Mouse (Mus musculus) forebrain, embryonic 14.5 days (tissue): ENCODE data around the gene 1700025G04Rik. TPM values are rescaled to one million over a fixed set of nuclear protein-coding genes. Genes with fewer than 3 reads are reported as not detected.
A peak's percentile ranks its signal among the peaks of the same experiment; 100 is the strongest.

Source experiments
- ATAC-seq: fragments of 200-750 bp; cut with Nextera tagmentation; 2 replicates; pipeline ENCODE4 v1.8.0; 2017; ENCODE audit warnings: mild to moderate bottlenecking, moderate library complexity
- DNase-seq: peaks from one replicate; pipeline ENCODE4 v3.0.0-alpha.2; 2015; ENCODE audit warnings: low spot score
- H3K27ac ChIP-seq: fragments of 300-500 bp; sonication (generic); 2 replicates; pipeline ENCODE4 v1.5.1; 2014; ENCODE audit warnings: low read depth, mild to moderate bottlenecking, control low read depth, low read length, moderate library complexity
- H3K27me3 ChIP-seq: fragments of 300-500 bp; sonication (generic); replicated peaks from 2 replicates; pipeline ENCODE4 v1.6.1; 2014; ENCODE audit warnings: low read length, control low read depth, mixed read lengths; ENCODE audit not compliant: control insufficient read depth, insufficient read depth
- H3K36me3 ChIP-seq: fragments of 300-500 bp; sonication (generic); 2 replicates; pipeline ENCODE4 v1.6.1; 2014; ENCODE audit warnings: low read length, control low read depth; ENCODE audit not compliant: control insufficient read depth, insufficient read depth
- H3K4me1 ChIP-seq: fragments of 300-500 bp; sonication (generic); 2 replicates; pipeline ENCODE4 v1.6.1; 2014; ENCODE audit warnings: antibody characterized with exemption, low read length, control low read depth; ENCODE audit not compliant: control insufficient read depth, insufficient read depth
- H3K4me2 ChIP-seq: fragments of 300-500 bp; sonication (generic); 2 replicates; pipeline ENCODE4 v1.6.1; 2014; ENCODE audit warnings: mild to moderate bottlenecking, control low read depth, low read length
- H3K4me3 ChIP-seq: fragments of 300-500 bp; sonication (generic); 2 replicates; pipeline ENCODE4 v1.5.1; 2014; ENCODE audit warnings: low read depth, low read length, control low read depth
- H3K9ac ChIP-seq: fragments of 300-500 bp; sonication (generic); 2 replicates; pipeline ENCODE4 v1.6.1; 2014; ENCODE audit warnings: mild to moderate bottlenecking, low read length, control low read depth, moderate library complexity
- H3K9me3 ChIP-seq: fragments of 300-500 bp; sonication (generic); replicated peaks from 2 replicates; pipeline ENCODE4 v1.6.1; 2016; ENCODE audit warnings: low read length, control low read depth, mixed read lengths; ENCODE audit not compliant: control insufficient read depth
- WGBS: fragments of 180-500 bp; shearing (Covaris S2); extraction: QIAGEN DNeasy Blood & Tissue Kit; methylation state at CpG from one replicate; pipeline ENCODE4 v1.1.7; 2014; 5-methylcytosine and 5-hydroxymethylcytosine counted together
- polyA plus RNA-seq: library from polyadenylated mRNA; unstranded; fragments of >200 nt; fragmentation: Nextera tagmentation; extraction: Ambion mirVana; gene quantifications from 2 replicates; pipeline ENCODE4 v1.2.1, GENCODE M21; 2014

Gene 1700025G04Rik
- polyA plus RNA-seq, 1 experiment from 2014 or later, result 25.3 TPM

DNA sequence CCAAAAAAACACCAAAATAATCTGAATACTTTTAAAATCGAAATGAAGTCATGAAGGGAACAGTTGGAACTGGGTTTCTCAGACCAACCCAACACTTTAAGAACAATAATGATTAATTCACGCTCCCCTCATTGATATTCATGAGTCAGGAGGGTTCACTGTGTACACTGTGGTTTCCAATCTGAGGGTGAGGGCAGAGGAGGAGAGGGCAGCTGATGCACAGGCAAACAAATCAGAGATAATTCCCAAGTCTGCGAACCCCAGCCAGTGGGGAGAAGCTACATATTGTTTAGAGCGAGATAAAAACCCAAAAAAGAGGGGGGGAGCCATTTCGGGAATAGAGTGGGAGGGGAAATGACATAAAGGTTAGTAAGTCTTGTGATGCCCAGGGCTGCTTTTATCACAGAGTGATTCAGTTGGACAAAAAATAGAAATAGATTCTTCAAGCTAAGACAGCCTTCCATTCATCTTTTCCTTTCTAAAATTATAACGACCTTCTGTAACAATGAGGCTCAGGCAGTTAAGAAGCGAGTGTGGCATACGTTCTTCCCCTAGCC, 146.2 kb downstream of the 1700025G04Rik start:
- 0 out of 2 replicates have a peak overlapping the region, but pooled peaks have one; percentile 55 for H3K27ac ChIP-seq
- no peak overlapping the region for H3K4me2 ChIP-seq
- peaks cover 31% of the 10 kb centered on the region for H3K4me1 ChIP-seq
- DNase-seq, result no peak
- H3K27me3 ChIP-seq, result no peaks in the 10 kb centered on the region
- WGBS, result 16% methylated on average over 8 of the region's 8 CpGs
- no peak overlapping the region for H3K4me3 ChIP-seq
- peak; percentile 57 for ATAC-seq
- H3K9me3 ChIP-seq, result no peaks in the 10 kb centered on the region
- no peaks in the 10 kb centered on the region for H3K36me3 ChIP-seq
- no peak overlapping the region for H3K9ac ChIP-seq

DNA sequence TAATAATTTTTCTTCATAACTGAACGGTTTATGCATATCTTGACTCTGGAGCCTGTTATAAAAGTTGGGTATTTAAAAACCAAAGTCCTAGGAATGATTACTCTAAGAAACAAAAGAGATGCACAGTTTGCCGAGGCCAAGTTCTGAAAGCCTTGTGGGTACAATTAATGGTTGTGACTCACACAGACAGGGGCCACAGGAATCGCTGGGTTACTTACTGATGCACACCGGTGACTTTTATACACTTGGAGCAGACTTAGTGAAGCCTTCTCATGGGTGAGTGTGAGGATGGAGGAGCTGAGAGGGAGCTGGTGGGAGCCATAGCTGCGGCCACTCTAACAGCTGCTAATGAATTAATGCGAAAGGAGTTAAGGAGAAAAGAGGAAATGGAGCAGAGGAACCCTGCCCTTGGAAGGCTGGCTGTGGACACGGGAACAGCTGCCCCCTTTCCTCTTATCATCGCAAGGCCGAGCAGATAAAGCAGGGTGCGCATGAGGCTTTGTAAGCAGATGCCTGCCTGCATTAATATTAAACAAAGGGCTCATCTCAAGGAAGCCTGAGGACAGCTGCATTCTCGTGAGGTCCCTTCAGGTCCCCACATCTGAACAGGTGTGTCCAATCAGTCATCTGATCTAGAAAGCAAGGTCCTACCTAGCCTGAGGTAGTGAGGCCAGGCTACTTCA, 146.8 kb downstream of the 1700025G04Rik start:
- Histone ChIP-seq H3K4me3 (no peak overlapping the region), H3K4me1 (peaks cover 31% of the 10 kb centered on the region), H3K27me3 (no peaks in the 10 kb centered on the region), H3K9ac (no peak overlapping the region), H3K9me3 (no peaks in the 10 kb centered on the region), H3K36me3 (no peaks in the 10 kb centered on the region), H3K4me2 (no peak overlapping the region), H3K27ac (no peak overlapping the region)
- DNase-seq, result peak; percentile 36
- peak; percentile 42 for ATAC-seq
- 53% methylated on average over 11 of the region's 11 CpGs for WGBS

DNA sequence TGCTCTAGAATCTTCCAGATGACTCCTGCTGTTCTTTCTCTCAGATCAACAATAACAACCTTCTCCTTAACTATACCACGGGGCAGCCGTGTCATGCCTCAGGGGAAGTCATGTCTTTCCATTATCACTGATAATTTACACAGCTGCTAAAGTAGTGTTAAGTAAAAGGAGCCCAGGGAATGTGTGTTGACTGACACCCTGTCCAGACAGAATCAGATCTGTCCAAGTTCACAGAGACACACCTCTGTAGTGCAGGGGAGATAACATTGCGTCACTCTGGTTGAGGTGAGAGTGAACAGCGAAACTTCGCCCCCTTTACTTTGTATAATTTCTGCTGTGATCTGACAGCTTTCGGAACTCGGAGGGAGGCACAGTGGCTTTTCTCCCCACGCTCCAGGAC, 149.9 kb downstream of the 1700025G04Rik start:
- Histone ChIP-seq H3K27me3 (no peaks in the 10 kb centered on the region), H3K27ac (no peak overlapping the region), H3K9ac (no peak overlapping the region), H3K4me3 (no peak overlapping the region), H3K36me3 (no peaks in the 10 kb centered on the region), H3K4me1 (peaks cover 22% of the 10 kb centered on the region), H3K4me2 (no peak overlapping the region), H3K9me3 (no peaks in the 10 kb centered on the region)
- no peak for DNase-seq
- ATAC-seq, result no peak
- WGBS, result 65% methylated on average over 8 of the region's 8 CpGs

DNA sequence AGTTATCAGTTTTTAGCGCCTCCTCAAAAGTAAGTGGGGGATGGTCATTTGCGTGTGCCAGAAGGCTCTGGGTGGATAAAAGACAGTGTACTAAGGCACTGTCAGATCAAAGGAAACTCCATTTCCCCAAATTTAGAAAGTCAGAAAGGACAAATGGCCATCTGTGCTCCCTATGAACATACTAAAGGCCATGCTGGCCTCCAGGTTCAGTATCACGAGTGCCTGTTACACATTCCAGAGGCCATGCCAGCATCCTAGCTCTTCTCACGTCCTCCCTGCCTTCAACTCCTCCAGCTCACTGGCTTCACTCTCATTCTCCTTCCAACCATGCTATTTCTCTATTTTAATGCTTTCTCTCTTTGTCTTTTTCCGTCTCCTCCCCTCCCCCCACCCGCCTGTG, 150.4 kb downstream of the 1700025G04Rik start:
- DNase-seq (no peak), ATAC-seq (no peak)
- Histone ChIP-seq H3K27ac (no peak overlapping the region), H3K9ac (no peak overlapping the region), H3K27me3 (no peaks in the 10 kb centered on the region), H3K36me3 (no peaks in the 10 kb centered on the region), H3K4me3 (no peak overlapping the region), H3K9me3 (no peaks in the 10 kb centered on the region), H3K4me1 (peaks cover 18% of the 10 kb centered on the region), H3K4me2 (no peak overlapping the region)
- 64% methylated on average over 6 of the region's 6 CpGs for WGBS

DNA sequence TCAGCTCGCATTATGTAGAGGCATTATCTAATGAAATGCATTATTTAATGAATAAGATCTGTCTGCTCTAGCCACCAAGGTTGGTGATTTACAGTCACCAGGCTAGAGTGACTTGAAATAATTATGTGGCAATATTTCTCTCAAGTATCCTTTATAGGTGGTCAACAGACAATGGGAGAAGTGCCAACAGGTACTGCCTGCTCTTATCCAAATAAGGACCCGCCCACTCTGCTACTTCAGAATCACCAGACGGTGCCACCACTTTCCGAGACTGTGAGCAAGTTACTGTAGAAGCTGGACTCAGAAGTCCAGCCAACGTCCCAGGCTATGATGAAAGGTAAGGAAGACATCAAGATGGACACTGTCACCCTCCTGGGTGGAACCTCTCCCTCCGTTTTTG, 156.3 kb downstream of the 1700025G04Rik start:
- Histone ChIP-seq H3K9ac (no peak overlapping the region), H3K4me2 (no peak overlapping the region), H3K4me1 (peaks cover 4% of the 10 kb centered on the region; the same call in 1 of the 2 replicates), H3K27ac (no peak overlapping the region), H3K9me3 (no peaks in the 10 kb centered on the region), H3K4me3 (no peak overlapping the region), H3K36me3 (no peaks in the 10 kb centered on the region), H3K27me3 (no peaks in the 10 kb centered on the region)
- WGBS, result 93% methylated on average over 6 of the region's 6 CpGs
- ATAC-seq, result no peak
- no peak for DNase-seq

DNA sequence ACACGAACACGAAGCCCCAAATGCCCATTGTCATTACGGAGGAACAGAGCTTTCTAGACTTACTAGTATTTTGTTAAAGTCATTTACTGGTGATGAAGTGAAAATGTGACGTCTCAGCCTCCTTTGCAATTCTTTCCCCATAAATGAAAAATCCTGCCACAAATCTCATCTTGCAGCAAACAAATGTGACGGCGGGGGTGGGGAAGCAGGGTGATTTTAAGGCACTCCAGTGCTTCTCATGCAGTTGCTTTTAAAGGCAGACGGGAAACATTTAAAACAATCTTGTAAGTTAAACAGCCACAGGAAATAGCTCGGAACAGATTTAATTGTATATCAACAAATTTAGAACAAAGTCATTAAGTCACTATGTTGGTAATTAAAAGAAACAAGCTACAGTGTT, 163.1 kb downstream of the 1700025G04Rik start:
- ATAC-seq (no peak), DNase-seq (no peak)
- H3K4me3 ChIP-seq, result no peak overlapping the region
- no peaks in the 10 kb centered on the region for H3K27me3 ChIP-seq
- H3K9ac ChIP-seq, result no peak overlapping the region
- 86% methylated on average over 8 of the region's 8 CpGs for WGBS
- H3K4me2 ChIP-seq, result no peak overlapping the region
- no peaks in the 10 kb centered on the region for H3K36me3 ChIP-seq
- no peak overlapping the region for H3K27ac ChIP-seq
- H3K4me1 ChIP-seq, result peaks cover 7% of the 10 kb centered on the region
- no peaks in the 10 kb centered on the region for H3K9me3 ChIP-seq

DNA sequence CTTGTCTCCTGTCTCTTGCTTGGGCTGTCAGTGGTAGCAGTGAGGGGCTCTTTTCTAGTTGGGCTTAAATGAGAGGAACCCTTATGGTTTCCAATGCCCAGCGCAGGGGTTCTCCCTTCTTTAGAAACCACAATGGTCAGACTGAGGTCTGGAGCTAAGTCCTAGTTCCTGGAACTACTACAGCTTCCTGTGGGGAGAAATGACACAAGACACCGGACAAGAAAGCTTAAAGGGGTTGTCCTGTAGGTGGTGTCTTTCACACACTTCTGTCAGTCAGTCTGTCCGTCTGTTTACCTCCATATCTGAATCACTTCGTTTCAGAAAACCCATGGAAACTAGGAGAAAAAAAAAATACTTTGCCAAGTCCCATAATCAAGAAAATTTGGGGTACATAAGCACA, 163.8 kb downstream of the 1700025G04Rik start:
- 86% methylated on average over 4 of the region's 4 CpGs for WGBS
- Histone ChIP-seq H3K4me3 (no peak overlapping the region), H3K36me3 (no peaks in the 10 kb centered on the region), H3K27ac (no peak overlapping the region), H3K9me3 (no peaks in the 10 kb centered on the region), H3K4me1 (peaks cover 7% of the 10 kb centered on the region), H3K4me2 (no peak overlapping the region), H3K27me3 (no peaks in the 10 kb centered on the region), H3K9ac (no peak overlapping the region)
- ATAC-seq (no peak), DNase-seq (no peak)

DNA sequence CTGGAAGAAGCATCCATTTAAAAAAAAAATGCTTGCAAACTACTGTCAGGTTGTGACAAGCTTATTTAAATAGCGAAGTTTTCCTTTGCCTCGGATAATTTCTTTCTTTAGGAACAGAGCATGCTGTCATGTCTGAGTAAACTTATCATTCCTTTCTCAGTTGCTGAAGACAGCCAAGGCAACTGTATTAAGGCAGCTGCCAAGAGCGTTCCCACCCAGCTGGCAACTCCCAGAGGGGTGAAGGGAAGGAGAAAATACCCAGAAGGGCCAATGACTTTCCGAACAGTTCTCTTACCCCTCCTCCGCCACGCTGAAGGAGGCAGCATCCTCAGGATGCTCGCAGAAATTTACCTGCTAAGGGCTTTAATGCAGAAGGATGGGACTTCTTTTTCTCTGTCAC, 164.2 kb downstream of the 1700025G04Rik start:
- WGBS, result 59% methylated on average over 7 of the region's 7 CpGs
- no peaks in the 10 kb centered on the region for H3K9me3 ChIP-seq
- no peak overlapping the region for H3K27ac ChIP-seq
- H3K36me3 ChIP-seq, result no peaks in the 10 kb centered on the region
- no peaks in the 10 kb centered on the region for H3K27me3 ChIP-seq
- no peak overlapping the region; the same call in 1 of the 2 replicates for H3K9ac ChIP-seq
- no peak overlapping the region for H3K4me3 ChIP-seq
- DNase-seq, result peak; percentile 44
- ATAC-seq, result peak; percentile 42; the same call in 1 of the 2 replicates
- H3K4me1 ChIP-seq, result peaks cover 7% of the 10 kb centered on the region
- no peak overlapping the region for H3K4me2 ChIP-seq

DNA sequence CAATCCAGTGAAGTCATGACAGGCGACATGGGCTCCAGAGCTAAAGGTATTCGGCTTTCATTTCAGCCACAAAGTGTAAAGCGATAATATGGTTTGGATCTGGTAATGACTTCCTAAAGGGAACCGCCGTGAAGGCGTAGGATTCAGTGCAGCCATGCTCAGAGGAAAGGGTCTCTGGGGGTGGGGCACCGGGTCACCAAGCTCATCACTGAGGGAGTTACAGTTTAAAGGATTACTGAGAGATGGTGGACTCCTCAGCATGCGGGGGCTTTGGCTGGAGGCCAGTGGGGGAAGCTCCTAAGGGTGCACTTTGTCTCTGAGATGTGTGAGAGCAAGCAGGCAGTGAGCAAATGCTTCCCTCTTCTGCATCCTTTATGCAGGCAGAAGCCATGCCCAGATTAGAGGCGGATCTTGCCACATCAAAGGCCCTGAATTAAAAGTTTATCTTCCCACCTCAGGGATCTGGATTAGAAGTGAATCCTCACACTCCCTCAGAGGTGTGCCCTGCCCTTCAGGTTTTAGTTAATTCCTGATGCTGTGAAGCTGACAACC, 171.0 kb downstream of the 1700025G04Rik start:
- Histone ChIP-seq H3K9me3 (no peaks in the 10 kb centered on the region), H3K36me3 (no peaks in the 10 kb centered on the region), H3K4me2 (no peak overlapping the region), H3K27me3 (no peaks in the 10 kb centered on the region), H3K4me1 (no peaks in the 10 kb centered on the region), H3K4me3 (no peak overlapping the region), H3K9ac (no peak overlapping the region), H3K27ac (no peak overlapping the region)
- no peak for ATAC-seq
- DNase-seq, result no peak
- WGBS, result 73% methylated on average over 9 of the region's 9 CpGs
